Mouse (Mus musculus) ES-Bruce4 (cell line): ENCODE data around the gene Zfp36. TPM values are rescaled to one million over a fixed set of nuclear protein-coding genes. Genes with fewer than 3 reads are reported as not detected.
A peak's percentile ranks its signal among the peaks of the same experiment; 100 is the strongest.

Source experiments
- H3K27ac ChIP-seq: 2 replicates; pipeline ENCODE4 v1.5.1; 2012; ENCODE audit warnings: low read length, inconsistent platforms; ENCODE audit not compliant: insufficient read depth
- H3K27me3 ChIP-seq: 2 replicates; pipeline ENCODE4 v1.6.1; 2012; ENCODE audit warnings: mild to moderate bottlenecking, low read length, inconsistent platforms; ENCODE audit not compliant: control insufficient read depth, poor library complexity, insufficient read depth, severe bottlenecking
- H3K36me3 ChIP-seq: 2 replicates; pipeline ENCODE4 v1.6.1; 2012; ENCODE audit warnings: inconsistent platforms, mild to moderate bottlenecking, low read length, moderate library complexity; ENCODE audit not compliant: control insufficient read depth, poor library complexity, insufficient read depth, severe bottlenecking
- H3K4me1 ChIP-seq: one replicate; pipeline ENCODE4 v1.8.1; 2011; ENCODE audit warnings: low read length; ENCODE audit not compliant: control insufficient read depth, insufficient read depth
- H3K4me3 ChIP-seq: 2 replicates; pipeline ENCODE4 v1.5.1; 2011; ENCODE audit warnings: low read depth, mild to moderate bottlenecking, low read length
- H3K9ac ChIP-seq: 2 replicates; pipeline ENCODE4 v1.6.1; 2012; ENCODE audit warnings: low read depth, mild to moderate bottlenecking, inconsistent platforms; ENCODE audit not compliant: poor library complexity, severe bottlenecking
- H3K9me3 ChIP-seq: replicated peaks from 2 replicates; pipeline ENCODE4 v1.6.1; 2012; ENCODE audit warnings: mild to moderate bottlenecking, low read length, inconsistent platforms; ENCODE audit not compliant: control insufficient read depth, poor library complexity, insufficient read depth, severe bottlenecking
- CTCF ChIP-seq: IDR thresholded peaks from one replicate; pipeline ENCODE4 v1.8.1; 2011; ENCODE audit warnings: low read depth, low read length
- EP300 ChIP-seq: IDR thresholded peaks from 2 replicates; pipeline ENCODE4 v1.6.1; 2011; ENCODE audit warnings: low read depth, low read length; ENCODE audit not compliant: insufficient read depth
- POLR2A ChIP-seq: IDR thresholded peaks from one replicate; pipeline ENCODE4 v1.8.1; 2011; ENCODE audit warnings: low read length; ENCODE audit not compliant: insufficient read depth
- polyA plus RNA-seq: library from polyadenylated mRNA; stranded (reverse); fragments of >200 nt; gene quantifications from 2 replicates; pipeline ENCODE4 v1.2.4, GENCODE M21; 2011; ENCODE audit warnings: low read depth; ENCODE audit not compliant: missing spikeins, insufficient read depth, insufficient read length

Zfp36 gene
- polyA plus RNA-seq, 1 experiment, result 25.7 TPM

DNA sequence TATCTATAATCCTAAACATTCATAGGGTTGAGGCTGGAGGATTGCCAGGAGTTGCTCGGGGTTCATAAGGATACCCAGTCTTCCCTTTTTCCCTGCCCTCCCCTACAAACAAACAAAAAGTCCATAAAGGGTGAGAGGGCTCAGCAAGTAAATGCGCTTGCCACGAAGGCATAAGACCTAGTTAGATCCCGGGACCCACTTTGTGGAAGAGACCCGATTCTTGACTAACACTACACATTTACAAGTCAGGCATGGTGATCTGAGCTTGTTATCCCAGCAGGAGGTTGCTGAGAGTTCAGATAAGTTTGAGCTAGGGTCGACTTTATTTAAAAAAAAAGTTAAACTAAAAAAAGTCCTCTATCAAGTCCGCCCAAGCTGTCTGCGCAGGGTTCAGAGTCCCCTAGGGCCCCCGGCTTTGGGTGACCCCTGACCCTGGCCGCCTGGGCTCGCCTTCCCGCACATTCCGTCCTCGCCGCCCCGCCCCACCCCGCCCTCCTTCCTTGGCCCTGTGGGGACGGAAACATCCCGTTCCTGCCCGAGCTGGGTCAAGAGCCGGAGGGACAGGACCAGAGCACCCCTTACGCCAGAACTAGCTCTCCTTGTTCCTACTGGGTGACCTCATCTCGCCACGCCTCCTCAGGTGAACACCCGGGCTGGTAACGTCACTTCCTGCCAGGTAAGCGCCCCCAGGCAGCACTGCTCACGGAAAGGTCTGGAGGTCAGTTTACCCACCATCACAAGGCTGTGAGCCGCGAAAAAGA is 3.9 kb downstream of the Zfp36 start:
- H3K4me1 ChIP-seq, result peaks cover 2% of the 10 kb centered on the region
- peak overlapping the region; percentile 62 for H3K4me3 ChIP-seq
- no peaks in the 10 kb centered on the region for H3K27me3 ChIP-seq
- peak overlapping the region; percentile 95 for H3K9ac ChIP-seq
- peak overlapping the region; percentile 97 for H3K27ac ChIP-seq
- TF ChIP-seq POLR2A (peak; percentile 92), CTCF (no peak), EP300 (peak; percentile 90)
- no peaks in the 10 kb centered on the region for H3K9me3 ChIP-seq
- H3K36me3 ChIP-seq, result peaks cover 4% of the 10 kb centered on the region

DNA sequence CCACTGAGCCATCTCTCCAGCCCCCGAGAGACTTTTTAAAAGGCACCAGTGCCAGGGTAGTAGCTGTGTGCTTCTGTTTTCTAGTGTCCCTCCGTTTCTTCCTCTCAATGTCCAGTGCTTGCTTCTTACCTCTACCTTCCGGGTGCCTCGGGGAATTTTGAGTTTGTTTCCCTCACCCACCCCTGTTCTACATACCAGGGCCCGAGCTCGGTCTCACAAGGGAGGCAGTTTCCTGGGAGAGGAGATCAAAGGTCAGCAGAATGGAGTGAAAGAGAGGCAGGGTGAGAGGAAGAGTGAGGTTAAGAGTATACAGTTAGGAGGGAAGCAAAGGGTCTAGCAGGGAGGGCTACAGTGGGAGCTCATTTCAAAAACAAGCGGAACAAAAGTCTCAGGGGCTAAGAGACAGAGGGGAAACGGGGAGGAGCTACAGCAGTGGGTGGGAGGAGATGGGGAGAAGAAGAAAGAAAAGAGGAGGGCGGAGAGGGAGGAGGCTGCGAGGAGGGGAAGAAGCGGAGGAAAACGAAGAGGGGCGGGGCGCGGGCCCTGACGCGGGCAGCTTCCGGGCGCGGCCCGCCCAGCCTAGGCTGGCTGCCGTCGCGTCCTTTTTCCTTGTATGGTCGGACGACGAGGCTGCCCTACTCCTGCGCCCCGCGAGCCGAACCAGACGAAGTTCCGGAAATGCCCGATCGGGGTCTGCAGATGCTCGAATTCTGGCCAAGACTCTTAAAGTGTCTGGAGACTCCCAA is 4.7 kb downstream of the Zfp36 start:
- peak overlapping the region; percentile 87 for H3K4me3 ChIP-seq
- peak overlapping the region; percentile 97 for H3K27ac ChIP-seq
- peak overlapping the region; percentile 95 for H3K9ac ChIP-seq
- H3K9me3 ChIP-seq, result no peaks in the 10 kb centered on the region
- peaks cover 4% of the 10 kb centered on the region for H3K36me3 ChIP-seq
- peaks cover 5% of the 10 kb centered on the region for H3K4me1 ChIP-seq
- TF ChIP-seq EP300, result 0 out of 2 replicates have a peak, but pooled peaks have one; percentile 26
- TF ChIP-seq POLR2A, result peak; percentile 53
- no peak for TF ChIP-seq CTCF
- no peaks in the 10 kb centered on the region for H3K27me3 ChIP-seq

DNA sequence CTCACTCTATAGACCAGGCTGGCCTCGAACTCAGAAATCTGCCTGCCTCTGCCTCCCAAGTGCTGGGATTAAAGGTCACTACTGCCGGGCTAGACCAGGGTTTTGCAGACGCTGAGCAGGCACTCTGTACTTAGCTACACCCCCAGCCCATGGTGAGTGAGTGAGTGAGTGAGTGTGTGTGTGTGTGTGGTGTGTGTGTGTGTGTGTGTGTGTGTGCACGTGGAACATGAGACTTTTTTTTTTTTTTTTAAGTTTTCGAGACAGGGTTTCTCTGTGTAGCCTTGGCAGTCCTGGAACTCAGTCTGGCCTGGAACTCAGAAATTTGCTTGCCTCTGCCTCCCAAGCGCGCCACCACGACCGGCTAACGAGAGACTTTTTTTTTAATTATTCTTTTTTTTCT is 5.4 kb downstream of the Zfp36 start:
- Histone ChIP-seq H3K27me3 (no peaks in the 10 kb centered on the region), H3K9me3 (no peaks in the 10 kb centered on the region), H3K36me3 (peaks cover 4% of the 10 kb centered on the region), H3K4me1 (peaks cover 5% of the 10 kb centered on the region), H3K9ac (peak overlapping the region; percentile 95), H3K27ac (peak overlapping the region; percentile 97), H3K4me3 (no peak overlapping the region)
- TF ChIP-seq EP300, result no peak
- no peak for TF ChIP-seq POLR2A
- TF ChIP-seq CTCF, result no peak

DNA sequence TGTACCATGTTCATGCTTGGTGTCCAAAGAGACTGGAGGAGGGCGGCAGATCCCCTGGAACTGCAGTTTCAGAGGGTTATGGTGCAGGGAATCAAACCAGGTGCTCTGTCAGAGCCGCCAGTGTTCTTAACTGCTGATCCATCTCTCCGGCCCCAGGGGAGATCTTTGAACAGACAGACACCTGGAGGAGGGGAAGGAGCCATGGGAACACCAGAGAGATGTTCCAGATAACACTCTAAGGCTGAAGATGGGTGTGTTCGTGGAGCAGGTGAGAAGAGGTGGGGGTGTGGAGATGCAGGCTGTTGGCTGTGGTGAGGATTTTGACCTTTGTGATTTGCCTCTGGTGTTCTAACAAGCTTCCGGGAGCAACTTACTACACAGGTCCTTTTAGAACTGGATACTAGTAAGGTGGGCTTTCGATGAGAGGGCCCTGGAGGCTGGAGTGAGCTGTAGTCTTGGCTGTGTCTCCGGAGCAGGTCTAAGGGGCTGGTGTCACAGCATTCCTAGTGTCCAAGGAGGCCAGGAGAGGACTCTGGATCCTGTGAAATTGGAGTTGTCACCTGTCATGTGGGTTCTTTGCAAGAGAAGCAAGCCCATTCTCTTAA is 6.1 kb downstream of the Zfp36 start:
- no peak overlapping the region for H3K4me3 ChIP-seq
- 0 out of 2 replicates have a peak overlapping the region, but pooled peaks have one; percentile 39 for H3K27ac ChIP-seq
- no peaks in the 10 kb centered on the region for H3K9me3 ChIP-seq
- no peaks in the 10 kb centered on the region for H3K27me3 ChIP-seq
- H3K9ac ChIP-seq, result no peak overlapping the region
- H3K36me3 ChIP-seq, result peaks cover 4% of the 10 kb centered on the region
- H3K4me1 ChIP-seq, result peaks cover 5% of the 10 kb centered on the region
- TF ChIP-seq CTCF (no peak), POLR2A (no peak), EP300 (no peak)

DNA sequence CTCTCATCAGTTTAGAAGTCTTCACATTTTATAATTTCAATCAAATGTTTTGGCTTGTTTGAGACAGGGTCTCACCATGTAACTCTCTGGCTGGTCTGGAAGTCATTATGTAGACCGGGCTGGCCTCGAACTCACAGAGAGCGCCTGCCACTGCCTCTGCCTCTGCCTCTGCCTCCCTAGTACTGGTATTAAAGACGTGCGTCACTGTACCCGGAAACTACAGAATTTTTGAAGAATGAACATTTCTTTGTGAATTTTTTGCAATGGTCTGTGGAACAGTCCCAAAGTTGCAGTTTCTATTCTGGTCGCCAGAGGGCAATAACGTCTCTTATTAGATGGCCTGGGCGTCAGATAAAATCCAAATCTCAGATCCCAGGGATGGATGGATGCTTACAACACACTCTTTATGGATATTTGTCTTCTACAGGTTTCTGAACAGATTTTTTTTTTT is 6.9 kb downstream of the Zfp36 start:
- Histone ChIP-seq H3K4me1 (peaks cover 5% of the 10 kb centered on the region), H3K27ac (peak overlapping the region; percentile 76; the same call in 1 of the 2 replicates), H3K9me3 (no peaks in the 10 kb centered on the region), H3K36me3 (peaks cover 4% of the 10 kb centered on the region), H3K27me3 (no peaks in the 10 kb centered on the region), H3K9ac (peak overlapping the region; percentile 66), H3K4me3 (peak overlapping the region; percentile 91)
- TF ChIP-seq CTCF (peak; percentile 1), EP300 (no peak)
